10 mouse cellular contexts compared by ENCODE assay signal in the genomic region with DNA sequence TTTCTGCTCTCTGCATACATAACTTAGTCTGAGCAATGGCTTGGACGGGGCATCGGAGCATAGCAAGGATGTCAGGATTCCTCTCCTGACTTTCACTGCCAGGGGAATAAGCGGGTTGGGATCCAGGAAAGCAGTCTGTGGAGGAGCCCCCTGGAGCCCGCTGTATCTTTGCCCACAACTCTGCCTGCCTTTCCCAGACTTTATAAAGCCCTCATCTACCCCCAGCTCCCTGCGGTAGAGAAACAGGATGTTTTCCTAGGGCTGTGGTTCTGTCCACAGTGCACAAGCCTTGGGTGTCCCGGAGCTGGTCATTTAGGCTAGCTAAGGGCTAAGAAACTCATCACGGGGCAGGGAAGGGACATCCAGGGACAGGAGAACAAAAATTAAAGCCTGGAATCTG. TPM values are rescaled to one million over a fixed set of nuclear protein-coding genes. Genes with fewer than 3 reads are reported as not detected.
A peak's percentile ranks its signal among the peaks of the same experiment; 100 is the strongest.
DNase-seq lines count a peak whose midpoint lies in the region; ATAC-seq lines count a peak whose summit lies in the region.
"Had no signal": no experiment of that assay in that cellular context is flagged by ENCODE, and none has a peak within 500 bp of the region (broad histone marks: within the 10 kb centered on the region; RNA-seq: fewer than 3 reads in every experiment).

No protein-coding gene starts in this region.

- DNase-seq in heart, adult 8-10 months (ENCODE audit: low spot score): no peak
- DNase-seq in midbrain, embryonic 14.5 days: no peak
- no peak for DNase-seq in layer of hippocampus, postnatal 25 days (ENCODE audit: extremely low spot score in 1 of 2, low spot score in 1 of 2)
- DNase-seq in thymus, postnatal 25 days: no peak
- DNase-seq: cerebellum, adult 2 months had no signal

- 39% methylated on average over 7 of the region's 7 CpGs for WGBS in heart, embryonic 14.5 days
- WGBS in midbrain, embryonic 12.5 days: 24% methylated on average over 7 of the region's 7 CpGs
- WGBS in midbrain, embryonic 14.5 days: 21% methylated on average over 7 of the region's 7 CpGs
- 22% methylated on average over 7 of the region's 7 CpGs for WGBS in limb, embryonic 13.5 days

- H3K9ac ChIP-seq in heart, embryonic 14.5 days (ENCODE audit: low read length): peak overlapping the region; percentile 66
- no peak overlapping the region for H3K9ac ChIP-seq in midbrain, embryonic 12.5 days (replicated peaks)
- H3K9ac ChIP-seq in midbrain, embryonic 14.5 days (replicated peaks; ENCODE audit: low read length): no peak overlapping the region
- H3K9ac ChIP-seq in limb, embryonic 13.5 days: 0 out of 2 replicates have a peak overlapping the region, but pooled peaks have one; percentile 31

- no peaks in the 10 kb centered on the region for H3K27me3 ChIP-seq in heart, embryonic 14.5 days (ENCODE audit: control insufficient read depth, insufficient read depth, low read length)
- H3K27me3 ChIP-seq in midbrain, embryonic 12.5 days: peaks cover 17% of the 10 kb centered on the region
- H3K27me3 ChIP-seq in midbrain, embryonic 14.5 days (ENCODE audit: control insufficient read depth, insufficient read depth, low read length): no peaks in the 10 kb centered on the region
- peaks cover 7% of the 10 kb centered on the region; the same call in 1 of the 2 replicates for H3K27me3 ChIP-seq in limb, embryonic 13.5 days

- H3K36me3 ChIP-seq in heart, embryonic 14.5 days (ENCODE audit: control insufficient read depth, insufficient read depth, low read length): peaks cover under 1% of the 10 kb centered on the region; the same call in 1 of the 2 replicates
- H3K36me3 ChIP-seq in midbrain, embryonic 12.5 days: peaks cover 4% of the 10 kb centered on the region; the same call in 1 of the 2 replicates
- 0 out of 2 replicates have a peak, but pooled peaks cover 3% of the 10 kb centered on the region for H3K36me3 ChIP-seq in midbrain, embryonic 14.5 days (ENCODE audit: control insufficient read depth, insufficient read depth, low read length)
- H3K36me3 ChIP-seq in limb, embryonic 13.5 days: peaks cover 11% of the 10 kb centered on the region; the same call in 1 of the 2 replicates

- no peaks in the 10 kb centered on the region for H3K9me3 ChIP-seq in heart, embryonic 14.5 days (ENCODE audit: control insufficient read depth, low read length)
- H3K9me3 ChIP-seq in midbrain, embryonic 12.5 days: no peaks in the 10 kb centered on the region
- H3K9me3 ChIP-seq in midbrain, embryonic 14.5 days (ENCODE audit: control insufficient read depth, low read length): no peaks in the 10 kb centered on the region
- no peaks in the 10 kb centered on the region for H3K9me3 ChIP-seq in limb, embryonic 13.5 days

- peak overlapping the region in 1 of 2 experiments; percentile 16; a peak in 1 of 4 replicates for H3K27ac ChIP-seq in heart, embryonic 14.5 days (replicated peaks in 1 of 2; ENCODE audit: control insufficient read depth in 1 of 2, insufficient read depth in 1 of 2, low read depth in 2 of 2, low read length in 2 of 2)
- no peak overlapping the region for H3K27ac ChIP-seq in midbrain, embryonic 12.5 days (replicated peaks)
- H3K27ac ChIP-seq in midbrain, embryonic 14.5 days (replicated peaks; ENCODE audit: low read depth, low read length): no peak overlapping the region
- no peak overlapping the region for H3K27ac ChIP-seq in limb, embryonic 13.5 days

- no peak overlapping the region for H3K4me3 ChIP-seq in heart, embryonic 14.5 days (ENCODE audit: control insufficient read depth in 1 of 2, insufficient read depth in 1 of 2, low read depth in 1 of 2, low read length in 2 of 2)
- H3K4me3 ChIP-seq in midbrain, embryonic 12.5 days: no peak overlapping the region
- H3K4me3 ChIP-seq in midbrain, embryonic 14.5 days (replicated peaks; ENCODE audit: low read depth, low read length): no peak overlapping the region
- H3K4me3 ChIP-seq in limb, embryonic 13.5 days: no peak overlapping the region

- ATAC-seq in heart, embryonic 14.5 days (ENCODE audit: insufficient number of reproducible peaks, insufficient read depth, low FRiP score, low read depth): no peak
- no peak for ATAC-seq in midbrain, embryonic 12.5 days (ENCODE audit: low FRiP score, low read depth)
- no peak for ATAC-seq in midbrain, embryonic 14.5 days (ENCODE audit: low FRiP score, low TSS enrichment)
- ATAC-seq in limb, embryonic 13.5 days (ENCODE audit: low FRiP score, low read depth): no peak
- no peak for ATAC-seq in erythroid progenitor cell, adult 5-6 weeks (replicated peaks; ENCODE audit: low FRiP score, poor library complexity, severe bottlenecking)
- ATAC-seq: CD4-positive, CD25-positive, alpha-beta regulatory T cell, adult 4 months had no signal

- H3K4me2 ChIP-seq in heart, embryonic 14.5 days (ENCODE audit: low read length): peak overlapping the region; percentile 71
- peak overlapping the region; percentile 45; the same call in 1 of the 2 replicates for H3K4me2 ChIP-seq in midbrain, embryonic 12.5 days (replicated peaks)
- H3K4me2 ChIP-seq in midbrain, embryonic 14.5 days (ENCODE audit: low read length): no peak overlapping the region
- peak overlapping the region; percentile 60 for H3K4me2 ChIP-seq in limb, embryonic 13.5 days (replicated peaks)

- peaks cover 27 to 42% of the 10 kb centered on the region in 2 experiments for H3K4me1 ChIP-seq in heart, embryonic 14.5 days (ENCODE audit: control insufficient read depth in 2 of 2, insufficient read depth in 2 of 2, low read length in 2 of 2)
- H3K4me1 ChIP-seq in midbrain, embryonic 12.5 days: peaks cover 6% of the 10 kb centered on the region; the same call in 1 of the 2 replicates
- 0 out of 2 replicates have a peak, but pooled peaks cover 7% of the 10 kb centered on the region for H3K4me1 ChIP-seq in midbrain, embryonic 14.5 days (ENCODE audit: control insufficient read depth, insufficient read depth, low read length)
- H3K4me1 ChIP-seq in limb, embryonic 13.5 days: peaks cover 14% of the 10 kb centered on the region

RNA-seq across cellular contexts. Expression of a gene that starts 10.1 kb away (rescaled TPM):
- 5.4 and 6.4 TPM in 2 replicates for polyA plus RNA-seq in heart, embryonic 14.5 days (2014; fragmentation: Nextera tagmentation; extraction: Ambion mirVana)
- 10 to 100 TPM; 24.1 to 44.1 (median 34.9) TPM for total RNA-seq in heart, adult 8-10 months (2022)
- 14.7 and 15.8 TPM in 2 replicates for polyA plus RNA-seq in midbrain, embryonic 12.5 days (2016; fragmentation: Nextera tagmentation; extraction: Ambion mirVana)
- polyA plus RNA-seq in midbrain, embryonic 14.5 days (2014; fragmentation: Nextera tagmentation; extraction: Ambion mirVana): 17.2 and 18.2 TPM in 2 replicates
- 13.8 and 14.0 TPM in 2 replicates for polyA plus RNA-seq in limb, embryonic 13.5 days (2015; fragmentation: Nextera tagmentation; extraction: Ambion mirVana)
- total RNA-seq in layer of hippocampus, postnatal 25 days (2021): 1 to 10 TPM; 7.8 to 8.1 TPM
- total RNA-seq in erythroid progenitor cell, adult 5-6 weeks (2015; ENCODE audit: low replicate concordance): 0.36 and 2.1 TPM in 2 replicates
- 1.2 and 1.7 TPM in 2 replicates for total RNA-seq in erythroid progenitor cell, adult 5-6 weeks (2017; ENCODE audit: low replicate concordance)

RNA-seq across cellular contexts. Expression of a gene that starts 22.8 kb away (rescaled TPM):
- polyA plus RNA-seq in heart, embryonic 14.5 days (2014; fragmentation: Nextera tagmentation; extraction: Ambion mirVana): 21.5 and 26.4 TPM in 2 replicates
- 1 to 10 TPM; 3.7 to 8.2 (median 6.5) TPM for total RNA-seq in heart, adult 8-10 months (2022)
- polyA plus RNA-seq in midbrain, embryonic 12.5 days (2016; fragmentation: Nextera tagmentation; extraction: Ambion mirVana): not detected in 2 replicates
- polyA plus RNA-seq in midbrain, embryonic 14.5 days (2014; fragmentation: Nextera tagmentation; extraction: Ambion mirVana): not detected in 2 replicates
- 0.22 TPM in 1 of 2 replicates, not detected in the other for polyA plus RNA-seq in limb, embryonic 13.5 days (2015; fragmentation: Nextera tagmentation; extraction: Ambion mirVana)
- not detected for total RNA-seq in layer of hippocampus, postnatal 25 days (2021)
- total RNA-seq in erythroid progenitor cell, adult 5-6 weeks (2015; ENCODE audit: low replicate concordance): not detected in 2 replicates
- not detected in 2 replicates for total RNA-seq in erythroid progenitor cell, adult 5-6 weeks (2017; ENCODE audit: low replicate concordance)
- polyA plus RNA-seq: CD4-positive, CD25-positive, alpha-beta regulatory T cell, adult 4 months; cerebellum, adult 2 months had no signal

RNA-seq across cellular contexts. Expression of a gene that starts 29.7 kb away (rescaled TPM):
- polyA plus RNA-seq in heart, embryonic 14.5 days (2014; fragmentation: Nextera tagmentation; extraction: Ambion mirVana): 338 and 417 TPM in 2 replicates
- 100 to 1,000 TPM; 215 to 381 (median 317) TPM for total RNA-seq in heart, adult 8-10 months (2022)
- 1.9 and 2.8 TPM in 2 replicates for polyA plus RNA-seq in midbrain, embryonic 12.5 days (2016; fragmentation: Nextera tagmentation; extraction: Ambion mirVana)
- 2.5 and 3.6 TPM in 2 replicates for polyA plus RNA-seq in midbrain, embryonic 14.5 days (2014; fragmentation: Nextera tagmentation; extraction: Ambion mirVana)
- 18.1 TPM in 2 replicates for polyA plus RNA-seq in limb, embryonic 13.5 days (2015; fragmentation: Nextera tagmentation; extraction: Ambion mirVana)
- total RNA-seq in layer of hippocampus, postnatal 25 days (2021): 1 to 10 TPM; 1.4 to 1.5 TPM
- total RNA-seq in erythroid progenitor cell, adult 5-6 weeks (2015; ENCODE audit: low replicate concordance): 2.2 TPM in 1 of 2 replicates, not detected in the other
- not detected in 2 replicates for total RNA-seq in erythroid progenitor cell, adult 5-6 weeks (2017; ENCODE audit: low replicate concordance)

RNA-seq across cellular contexts. Expression of a gene that starts 40.4 kb away (rescaled TPM):
- polyA plus RNA-seq in heart, embryonic 14.5 days (2014; fragmentation: Nextera tagmentation; extraction: Ambion mirVana): 198 and 201 TPM in 2 replicates
- 10 to 100 TPM; 65.5 to 84.7 (median 73.7) TPM for total RNA-seq in heart, adult 8-10 months (2022)
- polyA plus RNA-seq in midbrain, embryonic 12.5 days (2016; fragmentation: Nextera tagmentation; extraction: Ambion mirVana): 107 and 108 TPM in 2 replicates
- polyA plus RNA-seq in midbrain, embryonic 14.5 days (2014; fragmentation: Nextera tagmentation; extraction: Ambion mirVana): 131 and 148 TPM in 2 replicates
- polyA plus RNA-seq in limb, embryonic 13.5 days (2015; fragmentation: Nextera tagmentation; extraction: Ambion mirVana): 88.9 and 89.4 TPM in 2 replicates
- 10 to 100 TPM; 24.9 to 35.8 TPM for total RNA-seq in layer of hippocampus, postnatal 25 days (2021)
- 9.7 and 18.9 TPM in 2 replicates for total RNA-seq in erythroid progenitor cell, adult 5-6 weeks (2015; ENCODE audit: low replicate concordance)
- total RNA-seq in erythroid progenitor cell, adult 5-6 weeks (2017; ENCODE audit: low replicate concordance): 8.1 and 10.8 TPM in 2 replicates

Comparison
In these comparisons a context has a peak if more than half of its experiments do, and no peak if none do; other contexts are left out.
1. H3K9ac ChIP-seq: peak in heart, embryonic 14.5 days (single experiment) and limb, embryonic 13.5 days (single experiment); none in midbrain, embryonic 12.5 days (single experiment) and midbrain, embryonic 14.5 days (single experiment).
2. RNA of a gene that starts 22.8 kb away (polyA plus RNA-seq): 21.5 to 26.4 TPM in heart, embryonic 14.5 days; 0.22 TPM in limb, embryonic 13.5 days, not detected in midbrain, embryonic 12.5 days and not detected in midbrain, embryonic 14.5 days; every median in the first group is over 10 times any median in the second.
3. RNA of a gene that starts 29.7 kb away (polyA plus RNA-seq): 338 to 417 TPM in heart, embryonic 14.5 days; 18.1 TPM in limb, embryonic 13.5 days, 2.5 to 3.6 TPM in midbrain, embryonic 14.5 days and 1.9 to 2.8 TPM in midbrain, embryonic 12.5 days; every median in the first group is over 10 times any median in the second.